Mouse (Mus musculus) spleen, adult 2 months (tissue): ENCODE measurements around the gene Gjb1.

Experiments
- CTCF ChIP-seq: fragments of 200-500 bp; IDR thresholded peaks from 2 replicates; pipeline ENCODE4 v1.5.1; 2011; ENCODE audit warnings: mild to moderate bottlenecking, inconsistent platforms; ENCODE audit not compliant: insufficient read depth, insufficient read length, insufficient replicate concordance; ENCODE audit errors: extremely low read depth
- POLR2A ChIP-seq: fragments of 200-500 bp; IDR thresholded peaks from 2 replicates; pipeline ENCODE4 v1.6.1; 2011; ENCODE audit warnings: low read depth, low read length, inconsistent platforms

DNA sequence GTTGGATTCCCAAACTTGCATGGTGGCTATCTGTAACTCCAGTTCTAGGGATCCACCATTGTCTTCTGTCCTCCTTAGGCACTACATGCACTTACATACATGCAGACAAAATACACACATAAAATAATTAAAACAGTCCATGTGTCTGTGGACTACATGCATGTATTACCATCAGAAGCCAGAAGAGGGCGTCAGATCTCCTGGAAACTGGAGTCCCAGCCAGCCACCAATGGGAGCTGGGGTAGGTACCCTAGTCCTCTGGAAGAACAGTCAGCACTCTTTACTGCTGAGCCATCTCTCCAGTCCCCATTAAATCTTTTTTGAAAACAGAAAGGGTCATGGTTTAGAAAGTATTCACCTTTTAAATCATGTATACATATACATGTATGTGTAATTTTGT, 51.6 kb downstream of the Gjb1 start:
- TF ChIP-seq CTCF (no peak), POLR2A (no peak)
